Mouse (Mus musculus): ENCODE measurements around the gene Tmigd3. TPM values are rescaled to one million over a fixed set of nuclear protein-coding genes. Genes with fewer than 3 reads are reported as not detected.

The Tmigd3 gene
- total and polyA plus RNA-seq, 3 experiments: 0.27 to 0.36 TPM; not detected in 1

DNA sequence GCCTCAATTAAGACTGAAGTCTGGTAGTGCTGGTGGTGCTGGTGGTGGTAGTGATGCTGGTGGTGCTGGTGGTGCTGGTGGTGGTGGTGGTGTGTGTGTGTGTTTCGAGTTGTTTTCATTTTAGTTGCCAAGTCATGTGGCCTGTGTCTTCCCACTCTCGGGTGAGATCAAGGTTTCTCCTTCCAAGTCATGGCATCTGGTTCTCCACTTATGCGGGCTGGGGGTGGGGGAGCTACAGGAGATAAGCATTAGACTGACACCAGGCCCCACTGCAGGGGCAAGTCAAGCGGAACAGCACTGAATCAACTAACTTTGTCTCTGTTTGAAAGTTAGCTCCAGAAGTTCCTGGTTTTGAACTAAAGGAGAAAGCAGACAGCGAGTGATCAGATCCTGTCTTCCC lies 46.6 kb upstream of the Tmigd3 start (continued):
- TF ChIP-seq MYC (IDR thresholded peaks at IDR 0.05; ENCODE audit: low read depth, low read length) (0 out of 2 replicates have a peak, but pooled peaks have one; percentile 36), GATA1 (IDR thresholded peaks at IDR 0.05; ENCODE audit: low read depth, low read length) (peak; percentile 72), NRF1 (IDR thresholded peaks at IDR 0.05; ENCODE audit: insufficient read depth, low read depth, low read length, poor library complexity, severe bottlenecking) (no peak), MYB (IDR thresholded peaks at IDR 0.05; ENCODE audit: low read depth, low read length) (no peak), MAX (IDR thresholded peaks at IDR 0.05; ENCODE audit: low read length) (no peak), CTCF (IDR thresholded peaks at IDR 0.05 in 2 of 3, conservative IDR thresholded peaks at IDR 0.05 in 1 of 3; ENCODE audit: control insufficient read depth in 1 of 3, insufficient read depth in 1 of 3, low read depth in 2 of 3, low read length in 3 of 3, poor library complexity in 1 of 3, severe bottlenecking in 1 of 3) (no peak), SIN3A (IDR thresholded peaks at IDR 0.05; ENCODE audit: low read length) (peak; percentile 74), USF1 (IDR thresholded peaks at IDR 0.05; ENCODE audit: low read depth, low read length) (peak; percentile 70), RCOR1 (IDR thresholded peaks at IDR 0.05; ENCODE audit: low read depth, low read length) (0 out of 2 replicates have a peak, but pooled peaks have one; percentile 40), TAL1 (IDR thresholded peaks at IDR 0.05; ENCODE audit: low read length) (no peak)

DNA sequence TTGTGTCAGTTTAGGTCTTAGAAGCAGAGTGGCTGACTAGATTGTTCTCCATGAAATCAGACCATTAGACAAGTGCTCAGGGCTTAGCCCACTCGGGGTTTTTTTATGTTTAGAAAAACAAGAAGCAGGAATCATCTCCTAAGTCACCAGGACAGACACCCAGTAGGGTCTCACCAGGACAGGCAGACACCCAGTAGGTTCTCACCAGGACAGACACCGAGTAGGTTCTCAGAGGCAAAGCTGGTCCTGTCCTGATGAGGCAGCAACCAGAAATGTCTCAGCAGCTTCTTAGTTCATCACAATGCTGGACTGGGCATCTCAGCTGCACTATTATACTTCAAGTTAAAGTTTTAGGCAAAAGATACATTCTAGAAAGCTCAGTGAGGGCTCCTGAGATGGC lies 46.0 kb upstream of the Tmigd3 start:
- Histone ChIP-seq H3K79me2 (ENCODE audit: control insufficient read depth, insufficient read depth, low read length, poor library complexity) (no peaks in the 10 kb centered on the region), H3K9me3 (replicated peaks; ENCODE audit: insufficient read depth, low read length) (no peaks in the 10 kb centered on the region), H3K27ac (ENCODE audit: control insufficient read depth, low read depth, low read length) (no peak overlapping the region), H3K27me3 (ENCODE audit: control insufficient read depth in 1 of 2, insufficient read depth in 2 of 2, low read length in 2 of 2) (no peaks in the 10 kb centered on the region; a peak in 1 of 4 replicates), H3K36me3 (ENCODE audit: control insufficient read depth in 1 of 2, insufficient read depth in 2 of 2, low read length in 2 of 2) (peaks cover 0 to 9% of the 10 kb centered on the region in 2 experiments; a peak in 2 of 4 replicates), H3K4me1 (ENCODE audit: control insufficient read depth in 1 of 2, insufficient read depth in 2 of 2, low read length in 2 of 2) (peaks cover 0 to 17% of the 10 kb centered on the region in 2 experiments; a peak in 3 of 4 replicates), H3K9ac (ENCODE audit: control insufficient read depth, low read depth, low read length, poor library complexity, severe bottlenecking) (0 out of 2 replicates have a peak overlapping the region, but pooled peaks have one; percentile 5), H3K4me3 (ENCODE audit: control insufficient read depth in 1 of 2, insufficient read depth in 1 of 2, low read depth in 2 of 2, low read length in 2 of 2) (no peak overlapping the region)
- TF ChIP-seq USF2 (IDR thresholded peaks at IDR 0.05; ENCODE audit: borderline replicate concordance in 1 of 2, insufficient read depth in 1 of 2, low read depth in 1 of 2, low read length in 2 of 2) (no peak), MEF2A (IDR thresholded peaks at IDR 0.05; ENCODE audit: extremely low read depth, insufficient replicate concordance, low read depth, low read length, poor library complexity, severe bottlenecking) (no peak), KAT2A (conservative IDR thresholded peaks at IDR 0.05; ENCODE audit: low read depth, low read length) (no peak), UBTF (IDR thresholded peaks at IDR 0.05; ENCODE audit: borderline replicate concordance, insufficient read depth, low read depth, low read length) (no peak), MAZ (IDR thresholded peaks at IDR 0.05; ENCODE audit: low read depth, low read length) (no peak), RAD21 (IDR thresholded peaks at IDR 0.05; ENCODE audit: low read depth, low read length) (no peak), BHLHE40 (IDR thresholded peaks at IDR 0.05; ENCODE audit: borderline replicate concordance, low read depth, low read length) (no peak), TBP (IDR thresholded peaks at IDR 0.05; ENCODE audit: low read depth, low read length) (no peak), POLR2AphosphoS2 (IDR thresholded peaks at IDR 0.05; ENCODE audit: low read length) (no peak), GATA1 (IDR thresholded peaks at IDR 0.05; ENCODE audit: low read depth, low read length) (no peak), POLR2AphosphoS5 (IDR thresholded peaks at IDR 0.05; ENCODE audit: borderline replicate concordance, low read depth, low read length) (no peak), EP300 (IDR thresholded peaks at IDR 0.05; ENCODE audit: low read depth in 1 of 2, low read length in 2 of 2) (no peak), MYC (IDR thresholded peaks at IDR 0.05; ENCODE audit: low read depth, low read length) (no peak), CHD1 (IDR thresholded peaks at IDR 0.05; ENCODE audit: low read depth, low read length) (no peak), MAX (IDR thresholded peaks at IDR 0.05; ENCODE audit: low read length) (no peak), RCOR1 (IDR thresholded peaks at IDR 0.05; ENCODE audit: low read depth, low read length) (no peak), MYB (IDR thresholded peaks at IDR 0.05; ENCODE audit: low read depth, low read length) (no peak), USF1 (IDR thresholded peaks at IDR 0.05; ENCODE audit: low read depth, low read length) (no peak)
- no peak for DNase-seq (ENCODE audit: low read depth, low spot score)
